Mouse (Mus musculus): ENCODE measurements around the gene Cdh4. TPM values are rescaled to one million over a fixed set of nuclear protein-coding genes. Genes with fewer than 3 reads are reported as not detected.

Gene Cdh4
- polyA plus RNA-seq, 1 experiment, result not detected

- Histone ChIP-seq H3K27ac (replicated peaks; ENCODE audit: low read depth, low read length) (no peak overlapping the region), H3K4me1 (ENCODE audit: control insufficient read depth, insufficient read depth, insufficient read length, low read length) (no peaks in the 10 kb centered on the region)
These were observed 246.7 kb downstream of the Cdh4 start for GRCm38 (mm10) chr2:179688976-179689375.

GRCm38 (mm10) chr2:179689761-179690160 lies 247.5 kb downstream of the Cdh4 start:
- Histone ChIP-seq H3K4me3 (ENCODE audit: insufficient read depth, low read depth, low read length) (no peak overlapping the region), H3K27ac (replicated peaks; ENCODE audit: low read depth, low read length) (no peak overlapping the region), H3K4me1 (ENCODE audit: control insufficient read depth, insufficient read depth, insufficient read length, low read length) (no peaks in the 10 kb centered on the region)

More at GRCm38 (mm10) chr2:179688976-179689375, 246.7 kb downstream of the Cdh4 start:
- H3K4me3 ChIP-seq (ENCODE audit: insufficient read depth, low read depth, low read length), result no peak overlapping the region

GRCm38 (mm10) chr2:179690571-179690970 lies 248.3 kb downstream of the Cdh4 start:
- Histone ChIP-seq H3K4me1 (ENCODE audit: control insufficient read depth, insufficient read depth, insufficient read length, low read length) (no peaks in the 10 kb centered on the region), H3K27ac (replicated peaks; ENCODE audit: low read depth, low read length) (no peak overlapping the region), H3K4me3 (ENCODE audit: insufficient read depth, low read depth, low read length) (no peak overlapping the region)

- Histone ChIP-seq H3K27ac (replicated peaks; ENCODE audit: low read depth, low read length) (no peak overlapping the region), H3K4me1 (ENCODE audit: control insufficient read depth, insufficient read depth, insufficient read length, low read length) (no peaks in the 10 kb centered on the region), H3K4me3 (ENCODE audit: insufficient read depth, low read depth, low read length) (no peak overlapping the region)
These were observed 252.7 kb downstream of the Cdh4 start for GRCm38 (mm10) chr2:179694936-179695335.

- no peak overlapping the region for H3K27ac ChIP-seq (replicated peaks; ENCODE audit: low read depth, low read length)
- no peak overlapping the region for H3K4me3 ChIP-seq (ENCODE audit: insufficient read depth, low read depth, low read length)
- H3K4me1 ChIP-seq (ENCODE audit: control insufficient read depth, insufficient read depth, insufficient read length, low read length), result no peaks in the 10 kb centered on the region
These were observed 255.4 kb downstream of the Cdh4 start for GRCm38 (mm10) chr2:179697601-179698000.

GRCm38 (mm10) chr2:179698196-179698985 lies 256.2 kb downstream of the Cdh4 start:
- Histone ChIP-seq H3K4me3 (ENCODE audit: insufficient read depth, low read depth, low read length) (no peak overlapping the region), H3K27ac (replicated peaks; ENCODE audit: low read depth, low read length) (no peak overlapping the region), H3K4me1 (ENCODE audit: control insufficient read depth, insufficient read depth, insufficient read length, low read length) (no peaks in the 10 kb centered on the region)

- Histone ChIP-seq H3K4me1 (ENCODE audit: control insufficient read depth, insufficient read depth, insufficient read length, low read length) (no peaks in the 10 kb centered on the region), H3K27ac (replicated peaks; ENCODE audit: low read depth, low read length) (no peak overlapping the region), H3K4me3 (ENCODE audit: insufficient read depth, low read depth, low read length) (no peak overlapping the region)
These were observed 262.8 kb downstream of the Cdh4 start for GRCm38 (mm10) chr2:179705043-179705442.

- H3K27ac ChIP-seq (replicated peaks; ENCODE audit: low read depth, low read length), result no peak overlapping the region
These were observed 263.2 kb downstream of the Cdh4 start for GRCm38 (mm10) chr2:179705461-179705860.

GRCm38 (mm10) chr2:179706616-179707015 lies 264.4 kb downstream of the Cdh4 start:
- Histone ChIP-seq H3K4me1 (ENCODE audit: control insufficient read depth, insufficient read depth, insufficient read length, low read length) (no peaks in the 10 kb centered on the region), H3K4me3 (ENCODE audit: insufficient read depth, low read depth, low read length) (no peak overlapping the region), H3K27ac (replicated peaks; ENCODE audit: low read depth, low read length) (no peak overlapping the region)

More at GRCm38 (mm10) chr2:179705461-179705860, 263.2 kb downstream of the Cdh4 start:
- Histone ChIP-seq H3K4me3 (ENCODE audit: insufficient read depth, low read depth, low read length) (no peak overlapping the region), H3K4me1 (ENCODE audit: control insufficient read depth, insufficient read depth, insufficient read length, low read length) (no peaks in the 10 kb centered on the region)

- H3K4me3 ChIP-seq (ENCODE audit: insufficient read depth, low read depth, low read length), result no peak overlapping the region
- H3K4me1 ChIP-seq (ENCODE audit: control insufficient read depth, insufficient read depth, insufficient read length, low read length), result no peaks in the 10 kb centered on the region
- H3K27ac ChIP-seq (replicated peaks; ENCODE audit: low read depth, low read length), result no peak overlapping the region
These were observed 266.9 kb downstream of the Cdh4 start for GRCm38 (mm10) chr2:179709111-179709510.

- H3K4me3 ChIP-seq (ENCODE audit: insufficient read depth, low read depth, low read length), result no peak overlapping the region
- H3K4me1 ChIP-seq (ENCODE audit: control insufficient read depth, insufficient read depth, insufficient read length, low read length), result no peaks in the 10 kb centered on the region
- H3K27ac ChIP-seq (replicated peaks; ENCODE audit: low read depth, low read length), result no peak overlapping the region
These were observed 270.5 kb downstream of the Cdh4 start for GRCm38 (mm10) chr2:179712690-179713089.

GRCm38 (mm10) chr2:179713326-179713725 lies 271.1 kb downstream of the Cdh4 start:
- Histone ChIP-seq H3K4me3 (ENCODE audit: insufficient read depth, low read depth, low read length) (no peak overlapping the region), H3K27ac (replicated peaks; ENCODE audit: low read depth, low read length) (no peak overlapping the region), H3K4me1 (ENCODE audit: control insufficient read depth, insufficient read depth, insufficient read length, low read length) (no peaks in the 10 kb centered on the region)

- H3K4me1 ChIP-seq (ENCODE audit: control insufficient read depth, insufficient read depth, insufficient read length, low read length), result no peaks in the 10 kb centered on the region
- H3K27ac ChIP-seq (replicated peaks; ENCODE audit: low read depth, low read length), result no peak overlapping the region
- no peak overlapping the region for H3K4me3 ChIP-seq (ENCODE audit: insufficient read depth, low read depth, low read length)
These were observed 271.9 kb downstream of the Cdh4 start for GRCm38 (mm10) chr2:179714145-179714544.

- no peaks in the 10 kb centered on the region for H3K4me1 ChIP-seq (ENCODE audit: control insufficient read depth, insufficient read depth, insufficient read length, low read length)
- H3K27ac ChIP-seq (replicated peaks; ENCODE audit: low read depth, low read length), result no peak overlapping the region
These were observed 273.1 kb downstream of the Cdh4 start for GRCm38 (mm10) chr2:179715375-179715774.

GRCm38 (mm10) chr2:179720366-179720765 lies 278.1 kb downstream of the Cdh4 start:
- no peak overlapping the region for H3K27ac ChIP-seq (replicated peaks; ENCODE audit: low read depth, low read length)
- H3K4me1 ChIP-seq (ENCODE audit: control insufficient read depth, insufficient read depth, insufficient read length, low read length), result no peaks in the 10 kb centered on the region

More at GRCm38 (mm10) chr2:179715375-179715774, 273.1 kb downstream of the Cdh4 start:
- H3K4me3 ChIP-seq (ENCODE audit: insufficient read depth, low read depth, low read length), result no peak overlapping the region

More at GRCm38 (mm10) chr2:179720366-179720765, 278.1 kb downstream of the Cdh4 start:
- H3K4me3 ChIP-seq (ENCODE audit: insufficient read depth, low read depth, low read length), result no peak overlapping the region
